ENCODE assay signal across 35 mouse cellular contexts in the genomic region with DNA sequence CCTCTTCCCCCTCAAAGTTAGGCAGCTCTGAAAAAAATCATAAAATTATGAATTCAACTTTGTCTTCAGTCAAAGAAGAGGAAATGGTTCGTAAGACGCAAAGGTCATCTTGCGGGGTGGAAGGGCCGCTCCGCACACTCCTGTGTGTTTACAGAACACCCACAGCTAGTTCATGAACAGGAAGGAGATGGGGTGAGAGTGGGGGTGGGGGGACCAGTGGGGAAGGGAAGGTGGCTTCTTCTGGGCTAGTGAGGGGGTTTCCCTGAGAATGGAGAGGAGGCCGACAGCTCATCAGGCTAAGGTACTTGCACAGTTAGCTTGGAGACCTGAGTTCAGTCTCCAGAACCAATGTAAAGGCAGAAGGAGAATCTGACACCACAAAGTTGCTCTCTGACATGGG. TPM values are rescaled to one million over a fixed set of nuclear protein-coding genes. Genes with fewer than 3 reads are reported as not detected.
A peak's percentile ranks its signal among the peaks of the same experiment; 100 is the strongest.
DNase-seq lines count a peak whose midpoint lies in the region; ATAC-seq lines count a peak whose summit lies in the region.
"Had no signal": no experiment of that assay in that cellular context is flagged by ENCODE, and none has a peak within 500 bp of the region (broad histone marks: within the 10 kb centered on the region; RNA-seq: fewer than 3 reads in every experiment).

No protein-coding gene starts in this region.

- no peak for ATAC-seq in limb, embryonic 11.5 days (ENCODE audit: insufficient number of reproducible peaks, low FRiP score, low TSS enrichment, low read depth)
- ATAC-seq in activated CD4-positive, CD25-positive, alpha-beta regulatory T cell, adult 4 months, result peak; percentile 79
- no peak for ATAC-seq in limb, embryonic 13.5 days (ENCODE audit: low FRiP score, low read depth)
- ATAC-seq in forebrain, embryonic 12.5 days (ENCODE audit: low FRiP score), result no peak
- ATAC-seq: intestine, postnatal 0 days; midbrain, embryonic 15.5 days had no signal

- no peak overlapping the region for H3K9ac ChIP-seq in limb, embryonic 11.5 days (ENCODE audit: low read length)
- H3K9ac ChIP-seq in limb, embryonic 13.5 days, result no peak overlapping the region
- H3K9ac ChIP-seq in forebrain, embryonic 12.5 days, result no peak overlapping the region
- H3K9ac ChIP-seq: heart, embryonic 12.5 days; liver, embryonic 15.5 days; lung, embryonic 15.5 days; midbrain, embryonic 15.5 days; neural tube, embryonic 12.5 days; stomach, embryonic 15.5 days had no signal

- H3K27ac ChIP-seq in limb, embryonic 11.5 days (replicated peaks; ENCODE audit: low read depth, low read length), result peak overlapping the region; percentile 45; the same call in 1 of the 2 replicates
- no peak overlapping the region for H3K27ac ChIP-seq in limb, embryonic 10.5 days
- H3K27ac ChIP-seq in limb, embryonic 13.5 days, result peak overlapping the region; percentile 61; the same call in 1 of the 2 replicates
- H3K27ac ChIP-seq in forebrain, embryonic 12.5 days, result no peak overlapping the region
- H3K27ac ChIP-seq: liver, embryonic 15.5 days; lung, embryonic 15.5 days; midbrain, embryonic 10.5 days; midbrain, embryonic 15.5 days; neural tube, embryonic 12.5 days; stomach, embryonic 15.5 days had no signal

- no peak for DNase-seq in limb, embryonic 11.5 days (ENCODE audit: low spot score)
- no peak for DNase-seq in limb, embryonic 10.5 days (ENCODE audit: low spot score)
- DNase-seq in frontal cortex, postnatal 25 days (ENCODE audit: low spot score in 2 of 2), result no peak
- DNase-seq in right cerebral cortex, adult 2 months (ENCODE audit: low spot score in 2 of 2), result no peak
- DNase-seq: adrenal gland, adult 2 months; adrenal gland, postnatal 36 days; B cell, adult 2 months; cerebellum, adult 18-20 months; cerebellum, postnatal 10 days; gastrocnemius, postnatal 25 days; heart, adult 18-20 months; heart, postnatal 4 days; kidney, adult 9 months; kidney, postnatal 10 days; right cerebral cortex, adult 18-20 months; thymus, postnatal 14 days had no signal

- H3K4me2 ChIP-seq in limb, embryonic 11.5 days (ENCODE audit: low read depth, severe bottlenecking), result no peak overlapping the region
- no peak overlapping the region for H3K4me2 ChIP-seq in limb, embryonic 13.5 days (replicated peaks)
- no peak overlapping the region for H3K4me2 ChIP-seq in forebrain, embryonic 12.5 days
- H3K4me2 ChIP-seq: heart, embryonic 12.5 days; liver, embryonic 15.5 days; lung, embryonic 15.5 days; midbrain, embryonic 15.5 days; neural tube, embryonic 12.5 days; stomach, embryonic 15.5 days had no signal

- H3K4me1 ChIP-seq in limb, embryonic 11.5 days (ENCODE audit: control insufficient read depth, insufficient read depth, low read length), result peaks cover 29% of the 10 kb centered on the region
- peaks cover 36% of the 10 kb centered on the region for H3K4me1 ChIP-seq in limb, embryonic 10.5 days
- peaks cover 45% of the 10 kb centered on the region for H3K4me1 ChIP-seq in limb, embryonic 13.5 days
- H3K4me1 ChIP-seq in forebrain, embryonic 12.5 days, result no peaks in the 10 kb centered on the region
- H3K4me1 ChIP-seq: heart, embryonic 12.5 days; liver, embryonic 15.5 days; midbrain, embryonic 15.5 days; neural tube, embryonic 12.5 days; stomach, embryonic 15.5 days had no signal

- H3K27me3 ChIP-seq in limb, embryonic 11.5 days (ENCODE audit: control insufficient read depth, insufficient read depth, low read length), result no peaks in the 10 kb centered on the region
- H3K27me3 ChIP-seq in limb, embryonic 10.5 days (ENCODE audit: low read depth, poor library complexity, severe bottlenecking), result no peaks in the 10 kb centered on the region
- no peaks in the 10 kb centered on the region for H3K27me3 ChIP-seq in limb, embryonic 13.5 days
- H3K27me3 ChIP-seq in forebrain, embryonic 12.5 days, result no peaks in the 10 kb centered on the region
- H3K27me3 ChIP-seq: heart, embryonic 12.5 days; liver, embryonic 15.5 days; lung, embryonic 15.5 days; midbrain, embryonic 15.5 days; neural tube, embryonic 12.5 days; stomach, embryonic 15.5 days had no signal

- 78% methylated on average over 6 of the region's 6 CpGs for WGBS in limb, embryonic 11.5 days
- 83% methylated on average over 6 of the region's 6 CpGs for WGBS in limb, embryonic 10.5 days
- WGBS in limb, embryonic 13.5 days, result 56% methylated on average over 6 of the region's 6 CpGs
- 93% methylated on average over 6 of the region's 6 CpGs for WGBS in forebrain, embryonic 12.5 days

- H3K36me3 ChIP-seq in limb, embryonic 11.5 days (ENCODE audit: control insufficient read depth, insufficient read depth, low read length), result no peaks in the 10 kb centered on the region
- H3K36me3 ChIP-seq in limb, embryonic 10.5 days, result no peaks in the 10 kb centered on the region
- H3K36me3 ChIP-seq in limb, embryonic 13.5 days, result no peaks in the 10 kb centered on the region
- no peaks in the 10 kb centered on the region for H3K36me3 ChIP-seq in forebrain, embryonic 12.5 days (replicated peaks)
- H3K36me3 ChIP-seq: heart, embryonic 12.5 days; liver, embryonic 15.5 days; lung, embryonic 15.5 days; midbrain, embryonic 10.5 days; midbrain, embryonic 15.5 days; neural tube, embryonic 12.5 days; stomach, embryonic 15.5 days had no signal

- no peaks in the 10 kb centered on the region for H3K9me3 ChIP-seq in limb, embryonic 11.5 days (ENCODE audit: control insufficient read depth, low read length)
- no peaks in the 10 kb centered on the region for H3K9me3 ChIP-seq in limb, embryonic 10.5 days (replicated peaks)
- no peaks in the 10 kb centered on the region for H3K9me3 ChIP-seq in limb, embryonic 13.5 days
- no peaks in the 10 kb centered on the region for H3K9me3 ChIP-seq in forebrain, embryonic 12.5 days
- H3K9me3 ChIP-seq: heart, embryonic 12.5 days; liver, embryonic 15.5 days; lung, embryonic 15.5 days; midbrain, embryonic 10.5 days; midbrain, embryonic 15.5 days; neural tube, embryonic 12.5 days; stomach, embryonic 15.5 days had no signal

- no peak overlapping the region for H3K4me3 ChIP-seq in limb, embryonic 11.5 days (ENCODE audit: low read depth, low read length)
- no peak overlapping the region for H3K4me3 ChIP-seq in limb, embryonic 10.5 days
- no peak overlapping the region for H3K4me3 ChIP-seq in limb, embryonic 13.5 days
- H3K4me3 ChIP-seq in forebrain, embryonic 12.5 days (replicated peaks), result no peak overlapping the region
- H3K4me3 ChIP-seq: heart, embryonic 12.5 days; liver, embryonic 15.5 days; lung, embryonic 15.5 days; midbrain, embryonic 10.5 days; midbrain, embryonic 15.5 days; neural tube, embryonic 12.5 days; stomach, embryonic 15.5 days had no signal

RNA-seq across cellular contexts. Expression of a gene that starts 22.7 kb away (rescaled TPM):
- not detected in 2 replicates for polyA plus RNA-seq in limb, embryonic 11.5 days (2014; fragmentation: Nextera tagmentation; extraction: Ambion mirVana)
- not detected in 2 replicates for polyA plus RNA-seq in limb, embryonic 10.5 days (2016; fragmentation: Nextera tagmentation; extraction: Ambion mirVana)
- polyA plus RNA-seq in activated CD4-positive, CD25-positive, alpha-beta regulatory T cell, adult 4 months (2017; shearing (Covaris generic)), result not detected
- not detected in 2 replicates for polyA plus RNA-seq in limb, embryonic 13.5 days (2015; fragmentation: Nextera tagmentation; extraction: Ambion mirVana)
- polyA plus RNA-seq in forebrain, embryonic 12.5 days (2016; fragmentation: Nextera tagmentation; extraction: Ambion mirVana), result not detected in 2 replicates
- polyA plus RNA-seq: adrenal gland, adult 2 months; brain, embryonic 14.5 days; embryonic facial prominence, embryonic 11.5 days; forebrain, embryonic 14.5 days; heart, embryonic 12.5 days; heart, postnatal 0 days; hindbrain, embryonic 16.5 days; intestine, postnatal 0 days; large intestine, adult 2 months; liver, adult 2 months; liver, embryonic 15.5 days; lung, embryonic 15.5 days; midbrain, embryonic 10.5 days; midbrain, embryonic 15.5 days; neural tube, embryonic 12.5 days; small intestine, adult 2 months; stomach, embryonic 15.5 days had no signal

Comparison
In these comparisons a context has a peak if more than half of its experiments do, and no peak if none do; other contexts are left out.
1. H3K27ac ChIP-seq: peak in limb, embryonic 11.5 days (single experiment) and limb, embryonic 13.5 days (single experiment); none in limb, embryonic 10.5 days (single experiment) and forebrain, embryonic 12.5 days (single experiment).